Mouse (Mus musculus): ENCODE results near the gene Sugt1.
A peak's percentile ranks its signal among the peaks of the same experiment; 100 is the strongest.

Gene Sugt1

GRCm38 (mm10) chr14:79606867-79607266 lies 19.4 kb downstream of the Sugt1 start:
- no peak for DNase-seq (ENCODE audit: low read depth in 1 of 2, low spot score in 2 of 2)

DNA sequence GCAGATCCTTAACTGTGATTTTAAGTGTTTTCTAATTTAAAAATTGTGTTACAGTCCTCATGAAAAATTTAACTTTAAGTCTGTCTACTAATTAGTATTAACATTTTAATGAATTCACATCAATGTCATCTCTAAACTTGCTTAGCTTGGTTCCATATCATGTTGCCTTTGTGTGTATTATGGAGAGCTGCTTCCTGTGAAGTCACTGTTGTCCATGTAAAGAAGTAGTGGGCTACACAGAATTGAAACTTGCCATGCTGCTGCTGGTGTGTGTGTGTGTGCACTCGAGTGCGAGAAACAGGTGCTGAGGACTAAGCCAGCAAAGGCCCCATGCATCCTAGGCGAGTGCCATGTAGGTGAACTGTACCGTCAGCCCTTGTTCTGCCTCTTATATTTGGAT lies 19.9 kb downstream of the Sugt1 start:
- no peak for DNase-seq (ENCODE audit: low read depth in 1 of 2, low spot score in 2 of 2)

DNA sequence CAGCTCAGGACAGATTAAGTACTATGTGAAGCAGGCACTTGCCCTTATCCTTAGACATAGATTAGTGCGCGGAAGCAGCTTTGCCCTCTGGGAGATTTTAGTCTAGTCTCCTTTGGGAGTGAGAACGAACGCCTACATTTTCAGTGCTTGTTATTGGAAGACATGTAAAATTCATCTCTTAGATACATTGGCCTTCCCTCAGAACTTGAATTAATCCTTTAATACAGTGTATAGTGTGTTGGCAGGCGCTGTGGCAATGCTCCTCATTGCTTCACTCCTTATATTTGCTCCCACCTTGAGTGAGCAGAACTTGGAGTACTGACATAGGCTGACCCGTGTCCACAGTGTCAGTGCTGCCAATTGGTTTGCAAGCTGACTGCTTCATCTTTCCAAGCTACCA lies 20.8 kb downstream of the Sugt1 start:
- DNase-seq (ENCODE audit: low read depth in 1 of 2, low spot score in 2 of 2), result no peak

DNA sequence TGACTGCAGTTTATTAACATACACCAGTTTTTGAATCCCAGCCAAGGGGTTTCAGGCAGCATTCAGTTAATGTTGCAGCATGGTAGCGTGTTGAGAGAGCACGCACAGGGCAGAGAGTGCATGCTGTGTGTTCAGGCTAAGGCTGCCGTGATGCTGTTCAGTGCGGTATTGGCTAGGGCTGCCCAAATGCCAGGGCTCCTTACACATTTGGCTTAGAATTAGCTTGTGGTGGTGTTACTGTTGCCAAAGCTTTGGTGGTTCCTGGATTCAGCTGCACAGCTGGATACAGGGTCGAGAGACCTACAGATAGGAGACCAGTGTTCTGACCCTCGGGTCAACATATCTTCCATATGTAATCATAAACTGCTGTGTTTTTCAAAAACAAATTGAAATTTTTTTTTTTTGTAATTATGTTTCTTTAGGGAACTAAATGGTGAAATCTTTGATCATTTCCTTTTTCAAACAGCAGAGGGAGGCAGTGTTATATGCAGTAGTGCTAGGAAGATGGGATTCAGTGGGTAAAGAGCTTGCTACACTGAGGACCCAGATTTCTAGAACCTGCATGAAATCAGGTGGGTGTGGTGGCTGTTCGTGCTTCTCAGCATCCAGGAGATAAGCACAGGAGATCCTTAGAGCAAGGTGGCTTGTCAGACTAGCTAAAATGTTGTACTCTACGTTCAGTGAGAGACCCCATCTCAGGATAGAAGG lies 29.8 kb downstream of the Sugt1 start:
- no peak for DNase-seq (ENCODE audit: low read depth in 1 of 2, low spot score in 2 of 2)

DNA sequence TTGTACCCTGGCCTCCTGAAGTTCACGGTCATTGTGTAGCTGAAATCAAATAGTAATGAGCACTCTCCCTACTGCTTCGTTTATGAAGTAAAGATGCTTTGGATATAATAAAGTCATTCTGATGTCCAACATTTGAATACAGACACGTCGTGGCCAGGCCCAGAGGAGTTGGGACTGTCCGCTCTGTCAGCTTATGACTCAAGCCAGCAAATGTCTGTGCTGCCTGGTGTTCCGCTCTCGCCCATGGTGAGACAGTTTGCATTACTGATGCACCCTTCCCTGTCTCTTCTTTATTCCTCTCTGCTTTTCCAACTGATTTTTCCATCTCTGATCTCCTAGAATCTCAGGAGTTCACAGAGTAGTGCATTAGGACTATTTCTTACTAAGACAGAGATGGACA lies 32.3 kb downstream of the Sugt1 start:
- no peak for DNase-seq (ENCODE audit: low read depth in 1 of 2, low spot score in 2 of 2)

GRCm38 (mm10) chr14:79621143-79621542 lies 33.7 kb downstream of the Sugt1 start:
- no peak for DNase-seq (ENCODE audit: low read depth in 1 of 2, low spot score in 2 of 2)

- no peak for DNase-seq (ENCODE audit: low read depth in 1 of 2, low spot score in 2 of 2)
These were observed 44.8 kb downstream of the Sugt1 start for GRCm38 (mm10) chr14:79632330-79632729.

DNA sequence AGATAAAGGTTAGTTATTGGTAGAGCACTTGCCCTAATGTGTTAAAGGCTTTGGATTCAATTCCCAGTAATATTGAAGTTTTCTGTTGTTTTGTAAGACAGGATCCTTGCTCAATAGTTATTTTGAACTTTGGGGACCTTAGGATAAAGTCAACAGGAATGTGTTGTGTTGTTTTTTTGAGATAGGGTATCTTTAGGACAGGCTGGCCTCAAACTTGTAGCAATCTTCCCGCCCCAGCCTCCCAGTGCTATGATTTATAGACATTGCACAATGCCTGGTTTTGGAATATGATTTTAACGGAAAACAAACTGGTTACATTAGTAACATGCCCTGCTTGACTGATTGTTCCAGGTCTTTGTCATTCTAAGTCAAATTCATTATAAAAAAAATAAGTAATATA lies 45.7 kb downstream of the Sugt1 start:
- DNase-seq (ENCODE audit: low read depth in 1 of 2, low spot score in 2 of 2), result no peak

- DNase-seq (ENCODE audit: low read depth in 1 of 2, low spot score in 2 of 2), result no peak
These were observed 49.3 kb downstream of the Sugt1 start for GRCm38 (mm10) chr14:79636814-79637213.

GRCm38 (mm10) chr14:79642063-79642462 lies 54.6 kb downstream of the Sugt1 start:
- no peak for DNase-seq (ENCODE audit: low read depth in 1 of 2, low spot score in 2 of 2)

GRCm38 (mm10) chr14:79645378-79645777 lies 57.9 kb downstream of the Sugt1 start:
- no peak for DNase-seq (ENCODE audit: low read depth in 1 of 2, low spot score in 2 of 2)

DNA sequence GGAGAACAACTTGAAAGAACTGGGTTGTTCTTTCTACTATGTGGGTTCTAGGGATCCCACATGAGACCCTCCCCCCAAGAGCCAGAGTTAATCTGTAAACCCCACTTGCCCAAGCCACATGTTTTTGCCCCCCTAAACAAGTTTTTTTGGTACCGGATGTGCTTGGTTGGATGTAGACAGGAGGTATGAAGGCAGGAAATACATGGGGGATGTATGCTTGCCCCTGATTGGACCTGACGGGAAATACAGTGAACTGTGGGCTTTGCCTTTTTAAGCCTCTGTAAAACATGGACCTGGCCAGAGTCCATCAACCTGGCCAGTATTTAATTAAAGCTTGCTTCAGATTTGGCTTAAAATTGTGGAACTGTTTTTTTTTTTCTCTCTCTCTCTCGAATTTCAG lies 62.2 kb downstream of the Sugt1 start:
- DNase-seq (ENCODE audit: low read depth in 1 of 2, low spot score in 2 of 2), result no peak

DNA sequence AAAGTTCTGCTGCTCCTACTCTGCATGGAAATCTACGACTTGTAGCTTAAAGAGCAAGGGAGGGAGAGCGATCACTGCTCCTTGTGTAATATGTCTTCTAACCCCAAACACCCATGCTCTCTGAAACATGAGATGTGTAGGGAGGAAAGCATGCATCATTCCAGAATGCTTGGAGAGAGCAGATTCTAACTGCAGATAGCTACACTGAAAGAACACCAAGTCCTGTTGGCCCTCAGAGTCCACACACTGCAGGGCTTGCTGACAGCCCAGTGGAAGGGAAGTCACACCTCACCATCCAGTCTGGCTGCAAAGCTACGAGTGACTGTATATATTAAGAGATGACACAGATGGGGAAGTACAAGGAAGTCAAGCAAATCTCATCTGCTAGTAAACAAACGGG lies 65.2 kb downstream of the Sugt1 start:
- no peak for DNase-seq (ENCODE audit: low read depth in 1 of 2, low spot score in 2 of 2)

- DNase-seq (ENCODE audit: low read depth in 1 of 2, low spot score in 2 of 2), result no peak
These were observed 70.8 kb downstream of the Sugt1 start for GRCm38 (mm10) chr14:79658286-79658685.

DNA sequence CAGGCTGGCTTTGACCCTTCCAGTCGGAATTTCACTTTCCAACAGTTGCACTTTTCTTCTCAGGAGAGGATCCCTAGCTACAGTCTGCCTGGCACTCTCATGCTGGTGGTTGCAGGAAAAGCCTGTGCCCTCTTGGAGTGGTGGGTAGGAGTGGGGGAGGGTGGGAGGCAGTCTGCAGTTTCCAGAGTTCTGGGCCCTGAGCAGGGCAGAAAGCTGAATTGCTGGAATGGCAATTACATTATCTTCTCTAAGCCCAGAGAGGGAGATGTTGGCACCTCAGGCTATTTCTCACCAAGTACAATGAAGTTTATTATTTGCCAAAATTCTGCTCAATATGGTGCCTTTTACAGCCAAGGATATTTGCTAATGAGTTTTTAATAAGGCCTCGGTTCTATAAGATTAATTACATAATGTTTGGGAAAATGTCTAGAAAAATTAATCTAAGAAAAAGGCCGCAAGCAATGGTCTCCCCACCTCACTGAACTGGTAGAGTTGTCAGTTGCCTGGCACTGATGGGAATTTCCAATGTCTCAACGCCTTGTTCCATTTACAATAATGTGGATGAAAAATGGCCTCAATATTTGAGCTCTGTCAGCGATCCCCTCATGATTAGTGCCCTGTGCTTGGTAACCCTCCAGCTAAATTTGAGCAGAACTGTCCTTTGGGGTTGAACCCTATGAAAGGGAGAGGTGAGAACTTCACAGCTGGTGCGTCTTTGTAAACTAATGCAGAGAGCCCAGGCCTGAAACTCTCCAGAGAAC lies 71.4 kb downstream of the Sugt1 start:
- DNase-seq (ENCODE audit: low read depth in 1 of 2, low spot score in 2 of 2), result no peak

DNA sequence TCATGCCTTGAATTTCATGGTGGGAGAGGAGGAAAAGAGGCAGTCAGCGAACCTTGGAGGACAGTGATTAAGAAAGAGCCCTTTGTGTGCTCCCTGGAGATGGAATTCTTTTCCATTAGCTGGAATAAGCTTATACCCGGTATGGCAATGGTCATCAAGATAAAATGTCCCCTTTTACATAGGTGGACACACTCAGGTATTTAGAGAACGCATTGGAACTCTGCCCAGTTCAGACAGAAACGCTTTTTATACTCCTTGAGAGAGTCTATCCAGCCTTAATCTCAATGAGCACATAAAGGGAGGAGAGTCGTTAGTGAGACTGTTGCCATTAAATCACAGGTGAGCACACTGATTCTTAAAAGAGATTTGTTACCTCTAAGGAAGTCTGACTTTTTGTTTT lies 73.0 kb downstream of the Sugt1 start:
- no peak for DNase-seq (ENCODE audit: low read depth in 1 of 2, low spot score in 2 of 2)

DNA sequence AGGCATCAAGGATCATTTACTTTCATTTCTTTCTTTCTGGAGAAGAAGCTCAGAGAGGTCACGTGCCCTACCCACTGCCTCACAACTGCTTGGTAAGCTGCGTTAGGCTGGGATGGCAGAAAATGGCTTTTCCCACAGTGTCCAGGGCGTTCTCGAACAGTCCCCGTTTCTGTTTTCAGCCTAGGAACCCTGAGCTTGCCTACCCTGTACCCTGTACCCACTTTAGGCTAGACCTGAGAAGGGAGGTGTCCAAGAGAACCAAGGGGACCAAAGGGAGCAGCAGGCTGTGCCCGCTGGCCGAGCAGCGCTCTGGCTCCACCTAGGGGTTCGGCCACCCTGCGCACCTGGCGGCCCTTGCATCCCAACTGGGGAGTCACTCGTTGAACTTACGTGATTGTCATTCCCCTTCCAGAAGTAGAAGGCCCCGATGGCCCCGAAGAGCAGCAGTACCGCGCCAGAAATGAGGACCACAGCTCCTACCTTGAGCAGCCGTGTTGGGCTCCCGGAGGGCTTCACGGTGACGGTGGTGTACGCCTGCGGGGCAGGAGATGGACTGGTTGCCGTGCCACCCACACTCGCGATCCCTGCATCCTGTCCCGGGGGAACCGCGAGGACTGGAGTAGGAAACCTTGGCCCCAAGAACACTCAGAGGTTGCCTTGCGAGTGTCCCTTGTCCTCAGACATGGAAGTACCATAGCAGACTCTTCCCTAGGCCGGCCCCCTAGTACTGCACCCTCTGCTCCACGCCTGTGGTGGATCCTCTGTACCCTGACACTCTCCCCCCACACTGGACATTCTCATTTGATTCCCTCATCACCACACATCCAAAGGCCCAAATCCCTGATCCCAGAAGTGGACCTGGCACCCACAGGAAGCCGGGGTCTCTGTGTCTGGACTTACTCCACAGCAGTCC lies 73.8 kb downstream of the Sugt1 start:
- DNase-seq (ENCODE audit: low read depth in 1 of 2, low spot score in 2 of 2), result peak; percentile 3 to 33

GRCm38 (mm10) chr14:79662001-79662400 lies 74.5 kb downstream of the Sugt1 start, which contains the start of gene Cnmd:
Cnmd (minus strand) TSS chr14:79662170.
- no peak for DNase-seq (ENCODE audit: low read depth in 1 of 2, low spot score in 2 of 2)

DNA sequence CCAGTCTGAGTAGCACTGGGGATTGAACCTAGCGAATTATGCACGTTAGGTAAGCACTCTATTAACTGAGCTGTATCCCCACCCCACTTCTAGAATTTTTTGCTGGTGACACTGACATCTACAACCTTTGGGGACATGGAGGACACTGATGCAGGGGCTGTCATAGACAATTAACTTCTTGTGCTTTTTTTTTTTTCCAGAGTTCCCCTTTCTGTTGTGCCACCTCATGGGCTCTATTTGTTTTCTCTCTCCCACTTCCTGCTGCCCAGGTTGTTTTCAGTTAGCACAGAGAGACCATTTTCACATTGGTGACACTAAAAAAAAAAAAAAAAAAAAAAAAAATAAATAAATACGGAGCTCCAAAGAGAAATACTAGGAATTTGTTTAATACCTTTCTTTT lies 83.5 kb downstream of the Sugt1 start:
- DNase-seq (ENCODE audit: low read depth in 1 of 2, low spot score in 2 of 2), result no peak

DNA sequence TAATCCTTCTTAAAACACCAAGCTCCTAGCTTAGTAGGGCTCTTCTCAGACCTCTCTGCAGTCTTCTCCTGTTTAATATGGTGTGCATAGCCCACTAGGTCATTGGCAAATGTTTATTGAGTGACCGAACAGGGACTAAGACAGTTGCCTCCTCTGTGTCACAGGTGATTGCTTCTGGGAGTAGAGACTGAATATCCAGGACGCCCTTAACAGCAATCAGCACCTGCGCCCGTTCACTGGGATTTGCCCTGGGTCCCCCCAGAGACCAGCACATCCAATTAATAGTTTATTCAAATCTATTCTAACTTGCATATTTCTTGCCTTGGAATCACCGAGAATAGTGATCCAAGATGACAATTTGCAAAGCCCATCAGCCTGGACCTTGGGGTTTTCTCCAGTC lies 85.1 kb downstream of the Sugt1 start:
- DNase-seq (ENCODE audit: low read depth in 1 of 2, low spot score in 2 of 2), result no peak

GRCm38 (mm10) chr14:79673083-79674013 lies 85.9 kb downstream of the Sugt1 start:
- DNase-seq (ENCODE audit: low read depth in 1 of 2, low spot score in 2 of 2), result no peak

Data from monocyte, adult 2 months (primary cell).